Mouse (Mus musculus) forelimb bud, embryonic 11.5 days (tissue): Measurements from ENCODE around the gene Rnf180.
"Not testable (repeated sequence)": the region's sequence is repeated elsewhere in the genome, so short reads cannot be mapped to it uniquely, and the experiment has no call there.

Experiments used
- DNase-seq: peaks from one replicate; pipeline ENCODE4 v3.0.0-alpha.2; 2012; ENCODE audit warnings: low read depth, low spot score

The Rnf180 gene

DNA sequence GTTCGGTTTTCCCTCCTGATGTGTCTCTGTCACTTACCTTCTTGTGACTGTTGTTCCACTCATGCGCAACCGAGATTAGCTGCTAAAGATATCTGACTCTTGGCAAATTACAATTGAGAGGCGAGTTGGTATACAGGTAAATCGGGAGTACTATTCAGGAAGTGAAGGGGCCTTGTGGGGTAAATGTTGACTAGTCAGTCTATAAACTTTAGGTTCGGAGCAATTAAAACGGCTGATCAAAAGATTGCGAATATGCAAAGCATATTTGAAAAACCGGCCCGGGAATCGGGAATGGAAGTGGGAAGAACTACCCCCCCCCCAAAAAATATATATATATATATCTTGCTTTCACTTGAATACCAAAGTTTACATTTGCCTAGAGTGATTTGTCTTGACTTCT lies at the start of gene Rnf180:
Gene Rnf180, minus strand, starts transcription at position 101 of the 400 bp plus-strand sequence.
- no peak for DNase-seq

DNA sequence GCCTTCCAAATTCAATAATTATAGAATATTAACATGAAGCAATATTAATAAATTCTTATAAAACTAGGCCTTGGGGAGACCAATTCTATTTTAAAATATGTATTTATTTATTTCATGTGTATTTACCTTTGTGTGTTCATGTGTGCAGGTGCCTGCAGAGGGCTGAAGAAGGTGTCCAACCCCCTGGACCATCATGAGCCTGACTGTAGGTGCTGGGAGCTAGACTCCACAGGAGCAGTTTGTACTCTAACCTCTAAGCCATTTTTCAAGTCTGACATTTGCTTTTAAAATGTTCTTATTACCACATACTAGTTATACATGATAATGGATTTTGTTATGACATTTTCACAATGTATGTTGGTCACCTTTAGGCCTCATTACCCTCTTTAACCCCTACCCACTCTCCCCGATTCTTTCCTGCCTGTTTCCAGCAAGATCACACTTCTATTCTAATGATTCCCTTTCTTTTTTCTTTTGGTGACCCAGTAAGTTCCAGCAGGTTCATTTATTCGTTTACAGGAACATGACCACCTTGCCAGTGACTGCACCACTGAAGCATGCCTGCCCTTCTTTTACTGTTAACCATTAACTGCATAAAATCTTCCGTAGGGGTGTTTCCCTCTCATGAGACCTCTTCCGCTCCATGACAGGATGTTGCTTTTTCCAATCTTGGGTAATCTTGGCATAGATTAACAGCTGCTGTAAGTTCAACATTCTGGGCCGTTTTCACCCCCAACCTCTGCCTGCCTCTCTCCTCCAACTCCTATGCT lies 36.8 kb upstream of the Rnf180 start:
- no peak for DNase-seq

DNA sequence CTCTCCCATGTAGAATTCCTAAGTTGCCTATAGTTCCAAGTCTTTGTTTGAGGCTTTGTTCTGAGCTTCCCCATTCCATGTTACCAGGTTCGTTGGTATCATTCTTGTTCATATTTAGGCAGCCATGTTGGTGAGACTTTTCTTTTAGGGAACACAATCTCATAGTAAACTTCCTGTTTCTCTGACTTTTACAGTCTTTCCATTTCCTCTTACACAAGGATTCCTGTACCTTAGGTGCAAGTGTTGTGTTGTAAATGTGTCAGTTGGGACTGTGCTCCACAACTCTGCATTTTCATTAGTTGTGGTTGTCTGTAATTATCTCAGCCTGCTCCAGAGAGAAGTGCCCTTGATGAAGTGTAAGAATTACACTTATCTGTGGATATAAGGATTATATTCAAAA lies 32.3 kb upstream of the Rnf180 start:
- DNase-seq = no peak

GRCm38 (mm10) chr13:105316926-105317325 lies 22.3 kb upstream of the Rnf180 start:
- DNase-seq = no peak

DNA sequence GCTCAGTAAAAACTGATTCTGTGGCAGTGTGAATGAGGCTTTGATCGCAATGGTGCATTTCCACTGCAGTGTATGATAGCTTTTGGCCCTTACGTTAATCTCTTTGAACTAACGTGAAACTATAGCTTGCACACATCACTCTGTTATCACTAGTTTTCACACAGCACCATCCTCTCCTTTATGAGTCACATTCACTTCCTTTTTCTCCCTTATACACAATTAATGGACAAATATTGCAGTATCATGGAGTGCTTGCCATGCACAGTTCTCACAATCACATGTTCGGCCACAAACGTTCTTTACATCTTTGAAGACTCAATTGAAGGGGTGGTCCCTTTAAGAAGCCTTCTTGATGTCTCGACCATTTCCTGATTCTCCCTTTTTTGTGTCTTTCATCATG lies 21.4 kb upstream of the Rnf180 start:
- no peak for DNase-seq

DNA sequence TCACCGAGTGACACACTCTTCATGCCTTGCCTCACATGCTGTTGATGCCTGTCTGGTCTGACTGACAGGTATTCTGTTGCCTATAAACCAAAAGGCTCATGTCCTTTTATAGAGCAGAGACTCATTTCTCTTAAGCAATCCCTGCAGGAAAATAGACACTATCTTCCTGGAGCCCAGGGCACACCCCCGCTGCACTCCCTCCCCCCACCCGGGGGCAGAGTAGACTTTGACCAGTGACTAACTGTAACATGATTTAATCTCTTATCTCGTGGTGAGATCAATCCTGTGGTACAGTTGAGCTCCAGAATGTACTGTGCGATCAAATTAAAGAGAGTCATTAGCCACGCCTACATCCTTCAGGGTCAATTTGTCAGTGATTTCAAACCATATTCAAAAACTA lies 18.1 kb upstream of the Rnf180 start:
- no peak for DNase-seq

DNA sequence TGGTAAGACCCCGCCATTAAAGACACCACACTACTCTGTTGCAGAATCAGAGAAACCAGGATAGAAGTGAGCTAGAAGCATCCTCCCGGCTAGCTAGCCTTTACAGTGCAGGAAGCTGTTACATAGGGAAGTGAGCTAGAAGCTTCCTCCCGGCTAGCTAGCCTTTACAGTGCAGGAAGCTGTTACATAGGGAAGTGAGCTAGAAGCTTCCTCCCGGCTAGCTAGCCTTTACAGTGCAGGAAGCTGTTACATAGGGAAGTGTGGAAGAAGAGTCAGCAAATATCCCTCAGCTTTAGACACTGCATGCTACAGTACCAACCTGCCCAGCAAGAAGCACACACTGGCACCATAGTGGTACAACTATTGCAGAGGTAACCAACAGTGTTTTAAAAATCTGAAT lies 15.9 kb upstream of the Rnf180 start:
- not testable (repeated sequence) for DNase-seq

DNA sequence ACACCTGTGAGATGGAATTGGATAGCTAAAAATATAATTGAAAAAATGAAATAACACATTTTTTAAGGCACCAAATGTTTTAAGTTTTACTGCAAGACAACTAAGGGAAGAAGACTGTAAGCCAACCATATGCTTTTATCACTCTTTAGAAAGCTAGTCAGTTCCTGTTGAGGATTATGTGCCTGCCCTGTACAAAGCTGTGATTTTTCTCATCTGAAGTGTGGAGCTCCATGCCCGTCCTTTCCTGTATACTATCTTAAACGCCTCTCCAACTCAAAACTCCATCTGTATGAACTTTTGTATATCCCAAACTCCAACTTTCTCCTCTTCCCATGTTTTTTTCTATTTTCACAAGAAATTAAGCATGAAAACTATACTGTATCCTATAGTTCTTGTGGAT lies 10.9 kb upstream of the Rnf180 start:
- DNase-seq = no peak

DNA sequence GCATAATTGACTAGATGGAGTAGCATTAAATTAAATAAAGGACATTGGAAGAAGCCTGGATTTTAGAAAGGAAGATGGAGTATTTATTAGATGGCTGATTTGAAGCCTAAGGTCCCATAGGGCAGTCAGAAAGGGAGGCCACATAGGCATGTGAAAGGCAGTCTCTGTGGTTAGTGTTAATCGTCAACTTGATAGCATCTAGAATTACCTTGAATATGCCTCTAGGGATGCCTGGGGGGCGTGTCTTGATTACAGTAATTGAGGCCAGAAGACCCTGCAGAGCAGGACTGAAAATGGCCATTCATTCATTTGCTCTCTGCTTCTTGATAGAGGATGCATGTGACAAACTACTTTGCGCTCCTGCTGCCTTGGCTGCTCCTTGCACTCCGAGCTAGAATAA lies 9.4 kb upstream of the Rnf180 start:
- peak; percentile 13 for DNase-seq

DNA sequence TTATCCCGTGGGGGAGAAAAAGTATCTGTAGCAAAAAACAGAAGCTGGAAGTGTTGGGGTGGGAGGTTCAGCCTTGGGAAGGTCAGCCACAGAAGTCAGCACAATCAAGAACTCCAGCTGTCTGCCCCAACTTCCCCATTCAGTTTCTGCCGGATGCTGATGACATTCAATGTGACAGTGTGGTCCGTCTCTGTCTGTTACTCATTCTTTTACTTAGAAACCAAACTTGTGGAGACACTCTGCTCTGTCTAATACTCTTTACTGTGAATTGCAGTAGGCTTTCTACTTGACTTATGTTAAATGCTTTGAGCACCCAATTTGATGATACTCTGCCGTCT lies 5.4 kb upstream of the Rnf180 start:
- DNase-seq = no peak

- DNase-seq = no peak
Measured at GRCm38 (mm10) chr13:105299162-105300008, 4.8 kb upstream of the Rnf180 start.

DNA sequence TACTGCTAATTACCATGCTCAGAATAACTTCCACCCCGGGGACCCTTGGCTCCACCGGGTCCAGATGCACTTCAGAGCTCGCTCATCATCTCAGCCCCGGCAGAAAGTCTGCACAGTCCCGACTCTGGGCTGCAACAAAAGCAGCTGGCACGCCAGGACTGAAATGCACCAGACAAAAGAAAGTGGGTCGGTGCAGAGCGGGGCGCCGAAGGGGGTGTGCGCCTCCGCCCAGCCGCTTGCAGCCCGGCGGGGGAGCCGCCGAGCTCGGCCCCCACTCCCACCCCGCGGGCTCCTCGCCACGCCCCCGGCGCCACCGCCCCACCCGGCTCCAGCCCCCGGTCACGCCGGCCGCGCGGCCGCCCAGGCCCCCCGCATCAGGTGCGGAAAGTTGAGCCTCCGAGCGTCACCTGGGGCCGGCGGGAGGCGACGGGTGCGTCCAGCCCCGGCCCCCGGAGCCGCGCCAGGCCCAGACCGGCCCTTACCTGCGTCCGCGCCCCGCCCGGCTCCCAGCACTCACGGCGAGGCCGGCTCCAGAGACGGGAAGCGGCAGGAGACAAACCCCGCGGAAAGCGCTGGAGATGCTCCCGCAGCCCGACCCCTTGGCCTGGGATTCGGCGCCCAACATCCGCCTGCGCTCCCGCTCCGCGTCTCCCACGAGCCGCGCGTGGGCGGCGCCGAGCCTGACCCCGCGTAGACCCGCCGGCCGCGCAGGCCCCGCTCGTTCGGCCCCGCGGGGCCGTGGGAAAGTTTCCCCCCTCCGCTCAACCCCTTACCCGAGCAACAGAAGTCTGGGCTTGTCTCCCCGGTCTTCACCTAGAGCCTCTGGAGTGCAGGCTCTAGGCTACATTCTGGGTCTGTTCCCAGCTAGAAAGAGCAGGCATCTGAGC lies 591 bp downstream of the Rnf180 start:
- peak; percentile 51 for DNase-seq

DNA sequence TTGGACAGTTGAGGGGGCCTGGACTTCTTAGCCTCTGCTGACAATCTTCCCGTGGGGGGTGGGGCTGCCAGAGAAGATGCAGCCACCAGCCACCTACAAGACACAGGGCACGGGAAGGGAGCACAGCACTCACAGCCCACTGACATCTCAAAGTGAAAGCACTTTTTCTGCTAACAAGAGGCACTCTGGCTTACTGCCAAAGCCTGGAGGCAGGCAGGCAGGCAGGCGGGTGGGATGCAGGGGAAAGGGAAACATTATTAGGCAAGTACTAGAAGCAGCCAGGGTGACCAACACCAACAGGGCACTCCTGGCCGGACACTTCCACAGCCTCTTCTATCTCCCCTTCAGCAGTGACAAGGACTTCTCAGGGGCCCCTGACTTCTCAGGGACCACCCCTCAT lies 2.8 kb downstream of the Rnf180 start:
- DNase-seq = peak; percentile 18

GRCm38 (mm10) chr13:105290594-105290993 lies 4.0 kb downstream of the Rnf180 start:
- DNase-seq = no peak

- DNase-seq = no peak
Measured at GRCm38 (mm10) chr13:105290021-105290420, 4.6 kb downstream of the Rnf180 start.

- no peak for DNase-seq
Measured at GRCm38 (mm10) chr13:105279397-105280018, 15.1 kb downstream of the Rnf180 start.

- DNase-seq = no peak
Measured at GRCm38 (mm10) chr13:105270394-105271094, 24.1 kb downstream of the Rnf180 start.

- DNase-seq = no peak
Measured at GRCm38 (mm10) chr13:105267464-105267863, 27.2 kb downstream of the Rnf180 start.

DNA sequence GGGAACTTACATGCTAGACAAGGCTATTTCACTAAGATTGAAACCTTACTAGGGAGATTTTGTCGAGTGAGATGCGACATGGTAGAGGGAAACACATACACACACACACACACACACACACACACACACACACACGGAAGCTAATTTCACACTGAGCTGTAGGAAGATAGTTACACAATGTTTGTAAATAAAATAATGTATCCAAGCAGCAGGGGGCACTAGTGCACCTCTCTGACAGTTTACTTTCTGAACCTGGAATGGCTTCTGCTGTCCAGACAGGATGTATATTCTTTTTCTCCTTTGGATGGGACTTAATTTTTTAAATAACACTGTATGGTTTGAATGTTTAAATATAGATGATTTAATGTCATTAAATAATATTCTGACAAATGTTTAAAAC lies 27.9 kb downstream of the Rnf180 start:
- DNase-seq = peak; percentile 42

- no peak for DNase-seq
Measured at GRCm38 (mm10) chr13:105256757-105257433, 37.7 kb downstream of the Rnf180 start.
